Mouse (Mus musculus): ENCODE data around the gene Fnd3c2. TPM values are rescaled to one million over a fixed set of nuclear protein-coding genes. Genes with fewer than 3 reads are reported as not detected.

The Fnd3c2 gene
- polyA plus RNA-seq (2017; shearing (Covaris generic)): not detected

GRCm38 (mm10) chrX:106255276-106255675, at the start of gene Fnd3c2:
TSS of gene Fnd3c2 (minus strand) at chrX:106255376.

GRCm38 (mm10) chrX:106221058-106221457, 34.1 kb downstream of the Fnd3c2 start, which contains the start of gene Taf9b:
TSS of gene Taf9b (minus strand) at chrX:106221158.

DNA sequence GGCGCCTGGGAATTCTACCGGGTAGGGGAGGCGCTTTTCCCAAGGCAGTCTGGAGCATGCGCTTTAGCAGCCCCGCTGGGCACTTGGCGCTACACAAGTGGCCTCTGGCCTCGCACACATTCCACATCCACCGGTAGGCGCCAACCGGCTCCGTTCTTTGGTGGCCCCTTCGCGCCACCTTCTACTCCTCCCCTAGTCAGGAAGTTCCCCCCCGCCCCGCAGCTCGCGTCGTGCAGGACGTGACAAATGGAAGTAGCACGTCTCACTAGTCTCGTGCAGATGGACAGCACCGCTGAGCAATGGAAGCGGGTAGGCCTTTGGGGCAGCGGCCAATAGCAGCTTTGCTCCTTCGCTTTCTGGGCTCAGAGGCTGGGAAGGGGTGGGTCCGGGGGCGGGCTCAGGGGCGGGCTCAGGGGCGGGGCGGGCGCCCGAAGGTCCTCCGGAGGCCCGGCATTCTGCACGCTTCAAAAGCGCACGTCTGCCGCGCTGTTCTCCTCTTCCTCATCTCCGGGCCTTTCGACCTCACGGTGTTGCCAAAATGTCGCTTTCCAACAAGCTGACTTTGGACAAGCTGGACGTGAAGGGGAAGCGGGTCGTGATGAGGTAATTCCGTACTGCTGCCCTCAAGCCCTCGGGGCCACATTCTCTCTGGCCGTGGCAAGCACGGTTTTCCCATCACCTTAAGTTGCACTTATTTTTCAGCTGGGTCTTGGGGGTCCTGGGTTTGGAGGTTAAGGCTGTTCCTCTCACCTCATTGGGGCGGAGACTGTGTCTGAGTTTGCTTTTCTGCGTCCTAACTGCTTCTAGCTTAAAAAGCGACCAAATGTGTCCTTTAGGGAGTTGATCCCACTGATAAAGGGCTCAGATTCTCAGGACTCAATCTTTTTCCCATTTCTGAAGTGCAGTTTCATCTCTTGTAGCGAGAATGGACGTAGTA, 68.2 kb downstream of the Fnd3c2 start, which contains the start of gene Pgk1:
Pgk1 (plus strand) TSS at position 388 of the 937 bp plus-strand sequence.

Other genes starting within 250 kb of the Fnd3c2 start
- gene Magt1, start 243.5 kb downstream of the Fnd3c2 start, polyA plus RNA-seq (2017; shearing (Covaris generic)): 38.9 TPM
- gene Cox7b, start 239.7 kb downstream of the Fnd3c2 start, polyA plus RNA-seq (2017; shearing (Covaris generic)): 305 TPM
- gene Atp7a, start 228.1 kb downstream of the Fnd3c2 start, polyA plus RNA-seq (2017; shearing (Covaris generic)): 12.8 TPM
- 0.11 TPM for gene Tlr13, start 112.2 kb downstream of the Fnd3c2 start, polyA plus RNA-seq (2017; shearing (Covaris generic))
- gene Pgk1, start 68.3 kb downstream of the Fnd3c2 start, polyA plus RNA-seq (2017; shearing (Covaris generic)): 194 TPM
- 36.6 TPM for gene Taf9b, start 34.2 kb downstream of the Fnd3c2 start, polyA plus RNA-seq (2017; shearing (Covaris generic))
- not detected for gene Fndc3c1, start 230.0 kb upstream of the Fnd3c2 start, polyA plus RNA-seq (2017; shearing (Covaris generic))

Data from activated CD4-positive, CD25-positive, alpha-beta regulatory T cell, adult 9 weeks (primary cell).